Mouse (Mus musculus): Measurements from ENCODE around the gene Supt16.

- TF ChIP-seq GATA1 (IDR thresholded peaks at IDR 0.05; ENCODE audit: borderline replicate concordance, low read length), result no peak
- no peak for TF ChIP-seq FLI1 (IDR thresholded peaks at IDR 0.05; ENCODE audit: low read length)
Observed at GRCm38 (mm10) chr14:52144165-52144564, 53.1 kb downstream of the Supt16 start.
